Mouse (Mus musculus) ovary, postnatal 14 days (tissue): ENCODE results near the gene Rasgef1c.

Experiments
- DNase-seq: peaks from one replicate; pipeline ENCODE4 v3.0.0; 2022; ENCODE audit warnings: low spot score

Rasgef1c gene

DNA sequence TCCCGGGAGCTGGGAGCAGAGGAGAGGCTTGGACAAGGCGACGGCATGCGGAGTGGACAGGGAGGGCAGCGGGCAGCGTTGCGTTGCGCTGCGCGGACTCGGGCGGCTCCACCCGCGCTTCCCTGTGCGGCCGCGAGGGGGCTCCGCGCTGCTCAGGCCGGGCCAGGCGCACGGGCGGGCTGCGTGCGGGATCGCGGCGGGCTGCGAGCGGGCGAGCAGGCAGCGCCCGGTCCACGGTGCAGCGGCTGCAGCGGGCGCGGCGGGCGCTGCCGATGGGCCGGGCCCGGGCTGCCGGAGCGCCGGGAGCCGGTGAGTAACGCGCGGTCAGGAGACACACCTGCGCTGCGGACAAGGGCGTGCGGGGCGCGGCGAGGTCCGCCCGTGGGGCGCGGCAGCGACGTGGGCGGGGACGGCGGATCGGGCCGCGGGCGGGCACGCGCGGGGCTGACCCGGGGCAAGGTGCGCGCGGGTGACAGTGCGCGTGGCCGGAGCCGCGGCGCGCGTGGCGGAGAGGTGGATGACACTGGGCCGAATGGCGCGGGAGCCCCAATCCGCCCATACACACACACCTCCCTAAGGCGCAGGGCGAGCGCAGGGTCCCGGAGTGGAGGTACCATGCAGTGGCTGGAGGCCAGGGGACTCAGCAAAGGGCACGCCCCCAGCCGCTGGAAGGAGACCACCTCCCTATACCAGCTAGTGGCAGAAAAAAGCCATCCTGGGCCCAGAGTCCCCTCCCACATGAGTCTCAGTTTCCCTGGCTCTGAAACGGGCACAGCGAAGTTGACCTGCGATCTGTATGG is at the start of gene Rasgef1c:
TSS of gene Rasgef1c (plus strand) at position 177 of the 800 bp plus-strand sequence.
- peak; percentile 66 for DNase-seq

DNA sequence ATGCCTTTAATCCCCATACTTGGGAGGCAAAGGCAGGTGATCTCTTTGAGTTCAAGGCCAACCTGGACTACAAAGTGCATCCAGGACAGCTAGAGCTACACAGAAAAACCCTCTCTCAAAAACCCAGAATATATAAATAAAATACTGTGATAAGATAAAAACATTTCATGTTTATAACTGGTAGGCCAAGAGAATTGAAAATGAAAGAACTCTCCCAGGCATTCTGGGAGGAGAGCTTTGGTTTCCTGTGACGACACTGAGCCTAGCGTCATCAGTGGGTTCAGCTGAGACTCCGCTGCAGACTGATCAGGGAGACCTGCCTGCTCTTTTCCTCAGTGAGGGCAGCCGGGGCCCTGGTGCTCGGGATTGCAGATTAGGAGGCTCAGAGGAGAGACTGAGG is 46.5 kb upstream of the Rasgef1c start:
- DNase-seq: no peak

DNA sequence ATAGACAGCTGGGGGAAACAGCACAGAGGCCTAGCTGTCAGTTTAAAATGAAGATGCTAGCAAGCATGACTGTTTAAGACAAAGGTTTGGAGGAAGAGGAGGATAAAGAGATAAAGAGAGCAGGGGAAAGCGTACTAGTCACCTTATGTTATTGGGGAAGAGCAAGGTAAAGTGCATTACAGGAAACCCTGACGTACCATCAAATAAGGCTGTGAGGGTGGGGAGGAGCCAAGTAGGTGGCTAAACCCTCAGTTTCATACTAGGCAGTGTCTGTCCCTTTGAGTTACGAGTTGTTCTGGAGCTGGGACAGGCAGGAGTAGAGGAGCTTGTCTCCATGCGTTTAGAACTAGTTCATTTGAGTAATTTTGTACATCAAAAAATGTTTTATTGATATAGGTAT is 40.5 kb upstream of the Rasgef1c start:
- no peak for DNase-seq

DNA sequence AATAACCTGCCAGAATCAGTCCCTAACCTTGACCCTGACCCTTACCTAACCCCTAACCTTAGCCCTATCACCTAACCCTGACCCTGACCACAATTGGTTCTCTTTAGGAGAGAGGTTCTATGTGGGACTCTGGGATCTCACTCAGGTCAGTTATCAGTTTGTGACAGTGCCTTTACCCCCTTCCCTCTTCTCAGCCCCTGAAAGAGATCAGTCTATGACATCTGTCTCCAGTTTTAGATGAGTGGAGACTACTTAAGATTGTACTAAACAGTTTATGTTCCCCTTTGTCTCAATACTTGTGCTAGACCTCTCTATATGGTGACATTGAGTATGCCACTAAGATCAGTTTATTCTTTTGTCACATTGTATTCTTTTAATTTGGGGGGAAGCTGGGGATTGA is 37.7 kb upstream of the Rasgef1c start:
- DNase-seq: no peak

- no peak for DNase-seq
Observed at GRCm38 (mm10) chr11:49867320-49867719, 34.3 kb upstream of the Rasgef1c start.

DNA sequence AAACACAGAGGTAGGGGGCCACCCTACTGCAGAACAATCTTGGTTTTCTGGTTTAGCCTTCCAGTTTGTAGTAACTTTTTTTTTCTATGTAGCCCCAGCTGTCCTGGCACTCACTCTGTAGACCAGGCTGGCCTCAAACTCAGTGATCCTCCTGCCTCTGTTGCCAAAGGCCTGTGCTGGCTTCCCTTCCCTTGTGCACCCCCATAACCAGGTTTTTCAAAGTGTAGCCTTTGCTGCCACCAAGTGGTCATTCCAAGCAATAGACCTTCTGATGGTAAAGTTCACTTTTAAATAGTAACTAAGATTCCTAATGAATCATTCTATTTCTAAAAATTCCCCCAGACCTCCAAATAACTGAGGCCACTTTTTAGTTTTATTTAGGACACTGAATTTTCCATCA is 31.9 kb upstream of the Rasgef1c start:
- peak; percentile 30 for DNase-seq

DNA sequence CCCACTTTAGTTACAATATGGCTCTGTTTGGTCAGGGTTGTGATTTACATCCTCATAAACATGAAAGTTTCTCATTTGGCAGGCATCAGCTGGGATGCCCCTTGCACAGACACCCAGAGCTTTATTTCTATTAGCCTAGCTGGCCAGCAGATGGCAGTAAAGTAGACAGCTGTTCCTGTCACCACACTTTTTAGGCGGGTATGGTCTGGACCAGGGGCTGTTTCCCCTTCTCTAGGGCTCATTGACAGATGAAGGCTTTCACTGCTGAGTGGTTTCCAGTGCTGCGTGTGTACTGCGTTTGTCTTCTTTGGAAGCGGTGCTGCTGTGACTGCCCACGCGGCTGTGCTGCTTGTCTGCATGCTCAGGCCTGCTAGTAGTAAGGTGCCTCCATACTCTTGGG is 29.7 kb upstream of the Rasgef1c start:
- DNase-seq: peak; percentile 12

DNA sequence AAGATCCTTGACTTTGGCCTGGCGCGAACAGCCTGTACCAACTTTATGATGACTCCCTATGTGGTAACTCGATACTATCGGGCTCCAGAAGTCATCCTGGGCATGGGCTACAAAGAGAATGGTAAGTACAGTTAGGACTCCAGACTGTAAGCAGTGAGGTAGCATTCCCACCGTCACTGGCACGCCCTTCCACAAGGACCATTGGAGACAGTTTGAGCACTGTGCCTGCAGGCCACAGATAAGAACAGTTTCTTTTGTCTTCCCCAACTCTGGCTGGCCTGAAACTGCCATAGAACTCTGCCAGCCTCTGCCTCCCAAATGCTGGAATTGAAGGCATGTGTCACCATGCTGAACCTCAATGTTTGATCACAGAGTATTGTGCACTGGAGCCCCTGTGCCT is 28.9 kb upstream of the Rasgef1c start:
- DNase-seq: no peak

- DNase-seq: no peak
Observed at GRCm38 (mm10) chr11:49876948-49877817, 24.5 kb upstream of the Rasgef1c start.

GRCm38 (mm10) chr11:49879950-49880642 is 21.5 kb upstream of the Rasgef1c start:
- no peak for DNase-seq

DNA sequence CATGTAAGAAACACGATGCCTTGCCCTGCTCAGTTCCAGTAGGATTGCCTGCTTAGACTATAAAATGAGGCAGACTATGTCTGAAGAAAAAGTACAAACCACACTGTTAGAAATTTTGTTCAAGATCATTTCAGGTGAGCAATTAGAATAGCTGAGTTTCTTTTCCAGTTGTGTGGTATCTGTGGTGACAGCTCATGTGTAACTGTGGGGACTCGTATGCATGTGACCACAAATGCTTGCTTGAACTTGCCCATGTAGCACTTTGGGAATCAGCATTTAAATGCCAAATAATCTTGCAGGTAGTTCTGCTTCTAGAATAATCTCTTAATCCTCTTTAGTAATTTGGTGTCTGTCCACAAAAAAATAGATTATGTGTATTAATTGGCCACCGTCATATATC is 18.2 kb upstream of the Rasgef1c start:
- no peak for DNase-seq

DNA sequence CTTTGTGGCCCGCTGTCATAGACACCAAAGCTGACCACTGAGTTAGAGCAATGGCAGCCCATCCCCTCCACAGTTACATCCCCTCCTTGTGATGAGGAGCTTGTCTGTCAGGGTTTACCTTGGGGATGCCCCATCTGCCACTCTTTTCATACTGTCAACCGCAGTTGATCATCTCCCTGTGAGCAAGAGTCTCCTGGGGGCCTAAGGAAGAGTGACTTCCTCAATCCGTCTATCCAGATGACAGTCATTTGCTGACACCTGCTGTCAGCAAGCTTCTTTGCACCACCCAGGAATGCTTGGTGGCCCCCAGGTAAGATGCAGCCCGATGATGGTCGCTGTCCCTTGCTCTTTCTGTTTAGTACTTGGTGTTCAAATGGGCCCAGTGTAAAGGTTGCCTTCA is 13.2 kb upstream of the Rasgef1c start:
- no peak for DNase-seq

DNA sequence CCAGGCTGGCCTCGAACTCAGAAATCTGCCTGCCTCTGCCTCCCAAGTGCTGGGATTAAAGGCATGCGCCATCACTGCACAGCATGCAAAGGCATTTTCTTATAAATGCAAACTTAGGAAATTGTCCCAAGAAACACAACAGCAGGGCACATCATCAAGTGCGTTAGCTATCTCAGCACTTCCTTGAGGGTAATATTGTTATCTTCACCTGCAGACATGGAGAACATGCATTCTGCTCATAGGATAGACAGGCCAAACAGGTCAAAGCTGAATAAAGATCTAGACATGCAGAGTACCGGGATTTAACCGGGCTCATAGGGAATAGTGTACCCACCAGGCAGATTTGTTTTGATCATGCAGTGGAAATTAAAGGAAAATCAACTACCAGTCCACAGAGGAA is 9.6 kb upstream of the Rasgef1c start:
- DNase-seq: no peak

- DNase-seq: no peak
Observed at GRCm38 (mm10) chr11:49893806-49894205, 7.8 kb upstream of the Rasgef1c start.

- DNase-seq: no peak
Observed at GRCm38 (mm10) chr11:49895966-49896590, 5.6 kb upstream of the Rasgef1c start.

DNA sequence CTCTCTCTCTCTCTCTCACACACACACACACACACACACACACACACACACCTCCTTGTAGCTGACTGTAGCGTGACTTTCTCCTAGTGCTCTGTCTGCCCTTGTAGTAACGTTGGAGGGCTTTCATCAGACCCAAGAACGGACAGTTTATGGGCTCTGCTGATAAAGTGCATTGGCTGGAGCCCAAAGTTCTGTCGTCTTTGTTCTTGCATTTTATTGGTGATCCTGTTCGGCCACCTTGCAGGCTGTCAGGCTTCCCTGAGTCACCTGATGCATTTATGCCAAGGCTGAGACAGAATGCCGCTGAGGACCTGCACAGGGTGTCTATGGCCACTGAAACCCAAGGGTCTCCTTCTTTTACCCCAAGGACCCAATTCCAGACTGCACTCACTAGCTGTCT is 1.6 kb upstream of the Rasgef1c start:
- no peak for DNase-seq

- no peak for DNase-seq
Observed at GRCm38 (mm10) chr11:49900962-49901658, 525 bp upstream of the Rasgef1c start.

- DNase-seq: peak; percentile 64
Observed at GRCm38 (mm10) chr11:49903333-49903732, 1.7 kb downstream of the Rasgef1c start.

DNA sequence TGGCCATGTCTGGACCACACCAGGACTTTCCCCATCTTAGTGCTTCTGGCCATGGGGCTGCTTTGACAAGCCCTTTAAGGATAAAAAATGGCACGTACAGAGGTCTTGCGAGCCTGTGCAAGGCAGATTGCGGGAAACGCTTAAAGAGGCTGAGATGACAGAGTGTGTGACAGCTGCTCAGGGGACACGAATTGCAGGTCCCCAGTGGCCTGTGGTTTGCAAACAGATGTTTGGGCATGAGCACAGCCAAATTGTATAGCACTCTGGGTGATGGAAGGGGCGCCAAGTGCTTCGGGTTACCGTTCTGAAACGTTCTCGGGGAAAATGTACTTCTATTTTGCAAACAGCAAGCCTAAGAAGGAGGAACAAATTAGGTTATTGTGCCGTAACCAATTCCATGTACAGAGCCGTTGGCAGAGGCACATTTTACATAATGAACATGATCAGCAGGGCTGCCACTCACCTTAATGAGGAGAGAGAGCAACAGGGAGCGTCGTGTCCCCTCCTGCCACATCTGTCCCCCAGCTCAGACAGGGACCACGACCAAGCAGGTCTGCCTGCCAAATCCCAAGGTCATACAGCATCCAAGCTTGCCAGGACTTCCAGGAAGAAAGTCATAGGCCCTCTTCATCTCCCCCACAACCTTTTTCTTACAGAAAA is 17.0 kb downstream of the Rasgef1c start:
- DNase-seq: no peak

GRCm38 (mm10) chr11:49919304-49919703 is 17.7 kb downstream of the Rasgef1c start:
- no peak for DNase-seq

DNA sequence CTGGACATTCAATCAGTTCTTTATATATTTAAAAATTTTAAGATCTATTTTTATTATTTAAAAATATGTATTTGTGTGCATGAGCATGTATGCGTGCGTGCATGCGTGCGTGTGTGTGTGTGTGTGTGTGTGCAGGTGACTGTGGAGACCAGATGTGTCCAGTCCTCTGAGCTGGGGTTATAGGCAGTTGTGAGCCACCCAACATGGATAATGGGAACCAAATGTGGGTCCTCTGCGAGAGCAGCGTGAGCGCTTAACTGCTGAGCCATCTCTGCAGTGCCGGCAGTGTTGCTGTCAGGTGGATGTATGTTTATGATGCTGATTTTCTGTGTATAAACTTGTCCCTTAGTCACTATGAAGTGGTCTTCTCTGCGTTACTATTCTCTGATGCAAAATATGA is 21.9 kb downstream of the Rasgef1c start:
- DNase-seq: no peak
